Mouse (Mus musculus): ENCODE results near the gene Chchd1. TPM values are rescaled to one million over a fixed set of nuclear protein-coding genes. Genes with fewer than 3 reads are reported as not detected.
"Not testable (repeated sequence)": the region's sequence is repeated elsewhere in the genome, so short reads cannot be mapped to it uniquely, and the experiment has no call there.

The Chchd1 gene
- total and polyA plus RNA-seq, 3 experiments, result 5.9 to 93.6 (median 66.6) TPM

- no peak for DNase-seq
Observed at GRCm38 (mm10) chr14:20686576-20686975, 16.2 kb upstream of the Chchd1 start.

DNA sequence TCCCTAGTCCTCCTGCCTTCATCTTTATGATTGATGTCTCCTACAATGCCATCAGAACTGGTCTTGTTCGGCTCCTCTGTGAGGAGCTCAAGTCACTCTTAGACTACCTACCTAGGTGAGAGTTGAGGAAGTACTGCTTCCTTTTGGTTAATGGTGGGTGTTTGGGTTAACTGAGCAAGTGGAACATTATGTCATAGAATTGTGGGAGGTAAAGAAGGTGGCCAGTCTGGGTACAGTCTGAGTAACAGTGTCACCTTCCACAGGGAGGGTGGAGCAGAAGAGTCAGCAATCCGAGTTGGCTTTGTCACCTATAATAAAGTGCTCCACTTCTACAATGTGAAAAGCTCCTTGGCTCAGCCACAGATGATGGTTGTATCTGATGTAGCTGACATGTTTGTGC lies 13.8 kb upstream of the Chchd1 start:
- DNase-seq, result no peak

DNA sequence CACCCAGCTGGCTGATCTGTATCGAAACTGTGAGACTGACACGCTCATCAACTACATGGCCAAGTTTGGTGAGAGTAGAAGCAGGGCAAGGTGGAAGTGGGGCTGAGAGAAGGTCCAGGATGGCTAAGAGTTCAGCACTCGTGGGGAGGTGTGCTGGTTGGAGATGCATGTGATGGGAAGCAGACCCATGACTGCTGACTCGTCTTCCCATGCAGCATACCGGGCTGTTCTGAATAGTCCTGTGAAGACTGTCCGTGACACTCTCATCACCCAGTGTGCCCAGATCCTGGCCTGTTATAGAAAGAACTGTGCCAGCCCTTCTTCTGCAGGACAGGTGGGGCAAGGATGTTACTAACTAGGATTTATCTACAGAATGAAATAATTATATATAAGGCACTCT lies 11.0 kb upstream of the Chchd1 start:
- no peak for DNase-seq

- no peak for DNase-seq
Observed at GRCm38 (mm10) chr14:20693589-20694101, 9.2 kb upstream of the Chchd1 start.

DNA sequence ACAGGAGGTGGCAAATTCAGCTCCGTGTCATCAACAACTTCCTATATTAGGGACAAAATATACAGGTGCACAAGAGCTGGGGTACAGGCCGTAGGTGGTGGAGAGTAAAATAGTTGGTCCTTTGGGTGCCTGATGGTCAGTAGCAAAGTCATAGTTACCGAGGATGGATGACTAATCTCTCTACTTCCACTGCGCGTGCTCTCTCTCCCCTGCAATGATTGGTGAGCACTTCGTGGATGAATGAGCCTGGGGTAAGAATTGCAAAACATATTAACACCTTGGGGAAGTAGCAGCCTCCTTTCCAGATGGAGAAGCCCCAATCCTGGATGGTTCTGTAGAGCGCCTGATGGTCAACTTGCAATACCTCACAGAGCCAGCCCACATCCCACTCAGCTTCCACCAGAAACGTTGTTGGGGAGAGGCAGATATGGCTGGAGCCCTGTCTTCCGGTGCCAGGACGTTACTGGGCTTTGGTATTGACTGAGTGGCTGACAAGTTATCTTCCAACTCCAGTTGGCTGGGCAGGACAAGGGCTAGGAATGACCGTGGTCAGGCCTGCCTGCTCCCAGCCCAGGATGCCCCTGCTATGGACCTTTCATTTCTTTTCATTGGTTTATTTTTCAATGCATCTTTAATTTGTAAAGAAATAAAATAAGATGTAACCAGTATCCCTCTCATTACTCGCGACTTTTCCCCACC lies 8.5 kb upstream of the Chchd1 start:
- no peak for DNase-seq

DNA sequence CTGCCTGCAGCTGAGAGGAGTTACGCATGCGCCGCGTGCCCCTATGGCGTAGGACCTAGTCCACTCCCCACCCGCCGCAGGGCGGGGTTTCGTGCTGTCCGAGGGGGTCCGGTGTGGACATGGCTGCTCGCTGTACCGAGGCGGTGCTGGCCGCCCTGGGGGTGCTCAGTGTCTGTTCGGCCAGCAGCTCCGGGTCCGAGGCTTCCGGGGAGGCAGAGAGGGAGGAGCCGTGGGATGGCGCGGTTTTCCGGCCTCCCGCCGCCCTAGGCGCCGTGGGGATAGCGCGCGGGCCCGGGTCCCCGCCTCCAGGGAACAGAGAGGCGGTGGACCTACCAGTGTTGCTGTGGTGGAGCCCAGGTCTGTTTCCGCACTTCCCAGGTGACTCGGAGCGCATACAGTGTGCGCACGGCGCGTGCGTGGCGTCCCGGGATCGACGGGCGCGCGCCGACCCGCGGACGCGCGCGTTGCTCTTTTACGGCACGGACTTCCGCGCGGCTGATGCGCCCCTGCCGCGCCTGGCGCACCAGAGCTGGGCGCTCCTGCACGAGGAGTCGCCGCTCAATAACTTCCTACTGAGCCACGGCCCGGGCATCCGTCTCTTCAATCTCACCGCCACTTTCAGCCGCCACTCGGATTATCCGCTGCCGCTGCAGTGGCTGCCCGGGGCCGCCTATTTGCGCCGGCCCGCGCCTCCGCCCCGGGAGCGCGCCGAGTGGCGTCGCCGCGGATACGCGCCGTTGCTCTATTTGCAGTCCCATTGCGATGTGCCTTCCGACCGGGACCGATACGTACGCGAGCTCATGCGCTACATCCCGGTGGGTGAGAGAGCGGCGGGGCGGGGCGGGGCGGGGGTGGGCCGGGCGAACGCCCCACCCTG lies 7.7 kb upstream of the Chchd1 start, which contains the start of gene Fut11:
Gene Fut11 (plus strand): TSS at position 85 of the 877 bp plus-strand sequence.
- peak; percentile 93 for DNase-seq

DNA sequence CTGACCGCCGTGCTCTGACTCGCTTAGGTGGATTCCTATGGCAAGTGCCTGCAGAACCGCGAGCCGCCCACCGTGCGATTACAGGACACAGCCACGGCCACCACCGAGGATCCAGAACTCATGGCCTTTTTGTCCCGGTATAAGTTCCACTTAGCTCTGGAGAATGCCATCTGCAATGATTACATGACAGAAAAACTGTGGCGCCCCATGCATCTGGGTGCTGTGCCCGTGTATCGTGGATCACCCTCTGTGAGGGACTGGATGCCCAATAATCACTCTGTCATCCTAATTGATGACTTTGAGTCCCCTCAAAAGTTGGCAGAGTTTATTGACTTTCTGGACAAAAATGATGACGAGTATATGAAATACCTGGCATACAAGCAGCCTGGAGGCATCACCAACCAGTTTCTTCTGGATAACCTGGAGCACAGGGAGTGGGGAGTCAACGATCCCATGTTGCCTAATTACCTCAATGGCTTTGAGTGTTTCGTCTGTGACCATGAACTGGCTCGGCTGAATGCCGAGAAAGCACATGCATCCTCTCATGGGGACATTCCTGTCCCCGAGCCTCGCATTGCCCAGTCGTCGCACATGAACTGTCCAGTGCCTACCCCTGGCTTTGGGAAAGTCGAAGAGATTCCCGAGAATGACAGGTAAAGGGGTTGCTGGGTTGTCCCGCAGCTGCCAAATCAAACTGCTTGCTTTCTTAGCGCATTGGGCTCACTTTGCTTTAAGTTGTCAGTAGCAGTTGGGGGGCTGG lies 6.9 kb upstream of the Chchd1 start:
- DNase-seq, result peak; percentile 43

GRCm38 (mm10) chr14:20696986-20697385 lies 5.8 kb upstream of the Chchd1 start:
- peak; percentile 48 for DNase-seq

DNA sequence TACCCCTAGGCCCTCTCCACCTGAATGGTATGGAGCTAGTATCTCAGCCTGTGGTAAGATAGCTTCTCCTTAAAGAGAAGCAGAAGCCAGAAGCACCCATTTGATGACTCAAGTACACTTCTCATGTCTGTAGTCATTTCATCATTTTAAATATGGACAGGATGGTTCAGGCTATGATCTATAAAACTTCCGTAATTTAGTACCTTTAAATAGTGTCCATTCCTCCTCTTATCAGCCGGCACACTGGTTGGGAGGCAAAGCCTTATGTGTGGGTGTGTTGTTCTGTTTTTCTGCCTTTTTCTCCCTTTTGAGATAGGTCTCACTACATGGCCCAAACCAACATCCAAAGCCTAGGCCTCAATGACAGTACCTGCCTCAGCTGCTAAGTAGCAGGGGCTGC lies 4.3 kb upstream of the Chchd1 start:
- no peak for DNase-seq

DNA sequence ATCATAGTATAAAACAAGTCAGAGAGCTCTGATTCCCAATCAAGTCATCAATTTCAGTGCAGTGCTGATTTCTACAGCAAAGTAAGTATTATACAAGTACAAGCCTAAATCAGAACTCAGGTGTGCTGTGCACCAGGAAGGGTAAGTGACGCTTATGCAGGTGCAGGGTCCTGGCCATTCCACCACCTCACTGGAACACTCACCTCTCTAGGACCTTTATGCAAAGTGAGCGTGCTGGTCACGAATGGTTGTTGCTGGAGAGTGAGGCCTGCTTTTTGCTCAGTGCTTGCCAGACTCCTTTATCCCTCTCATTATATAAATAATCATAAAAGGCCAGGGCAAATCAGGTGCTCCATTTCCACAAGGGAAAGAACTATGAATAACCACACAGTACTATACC lies 2.4 kb upstream of the Chchd1 start:
- DNase-seq, result no peak

DNA sequence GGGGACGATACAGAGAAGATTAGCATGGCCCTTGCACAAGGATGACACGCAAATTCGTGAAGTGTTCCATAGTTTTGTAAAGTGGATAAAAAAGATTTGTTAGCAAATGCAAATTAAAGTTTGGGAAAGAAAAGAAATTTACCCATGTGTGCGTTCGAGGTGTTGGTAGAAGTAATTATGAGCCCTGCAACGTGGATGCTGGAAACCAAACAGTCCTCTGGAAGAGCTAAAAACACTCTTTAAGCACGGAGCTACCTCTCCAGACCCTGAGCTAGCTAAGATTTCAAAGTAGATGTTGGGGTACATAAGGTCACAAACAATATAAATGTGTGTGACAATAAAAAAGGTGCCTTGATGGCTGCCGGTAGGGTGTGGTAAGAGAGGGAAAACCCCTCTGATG lies 1.3 kb upstream of the Chchd1 start:
- DNase-seq, result no peak

- DNase-seq, result no peak
Observed at GRCm38 (mm10) chr14:20702096-20702740, 588 bp upstream of the Chchd1 start.

- not testable (repeated sequence) for DNase-seq
Observed at GRCm38 (mm10) chr14:20703461-20703860, 655 bp downstream of the Chchd1 start.

DNA sequence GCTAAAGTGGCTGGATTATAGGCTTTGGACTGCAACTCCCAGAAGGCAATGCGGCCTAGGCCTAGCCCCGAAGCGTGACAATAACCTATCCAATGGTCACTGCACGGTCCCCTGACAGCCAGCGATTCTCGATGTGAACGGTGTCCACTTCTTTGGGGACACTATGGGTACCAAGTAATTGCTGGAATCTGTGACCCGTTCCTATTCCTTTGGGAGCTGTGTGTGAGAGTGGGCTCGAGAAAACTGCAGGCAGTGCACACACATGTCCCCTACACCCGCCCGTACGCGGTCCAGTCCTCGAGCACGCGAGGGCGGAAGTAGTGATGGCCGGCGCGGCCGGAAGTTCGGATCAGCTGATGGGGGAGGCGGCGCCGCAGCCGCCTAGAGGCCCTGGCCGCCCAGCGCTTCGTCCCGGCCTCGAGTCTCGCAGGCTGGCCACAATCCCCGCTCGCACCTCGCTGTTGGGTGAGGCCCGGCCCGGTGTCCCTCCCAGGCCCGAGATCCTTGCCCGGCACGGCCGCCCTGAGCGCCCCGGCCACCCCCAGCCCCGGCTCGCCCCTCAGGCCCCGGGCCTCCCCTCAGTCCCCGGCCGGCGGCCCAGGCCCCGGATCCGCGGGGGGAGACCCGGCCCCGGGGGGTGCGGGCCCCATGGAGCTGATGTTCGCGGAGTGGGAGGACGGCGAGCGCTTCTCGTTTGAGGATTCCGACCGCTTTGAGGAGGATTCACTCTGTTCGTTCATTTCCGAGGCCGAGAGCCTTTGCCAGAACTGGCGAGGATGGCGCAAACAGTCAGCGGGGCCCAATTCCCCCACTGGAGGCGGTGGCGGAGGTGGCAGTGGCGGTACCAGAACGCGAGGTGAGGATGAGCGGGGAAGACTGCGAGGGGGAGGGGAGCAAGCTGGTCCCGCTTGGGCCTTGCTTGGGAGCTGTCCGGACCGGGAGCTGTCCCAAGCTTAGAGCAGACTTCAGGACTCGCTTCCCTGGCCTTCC lies 4.7 kb downstream of the Chchd1 start, which contains the start of gene Zswim8:
Gene Zswim8 (plus strand): TSS at position 352 of the 990 bp plus-strand sequence.
- peak; percentile 95 for DNase-seq

DNA sequence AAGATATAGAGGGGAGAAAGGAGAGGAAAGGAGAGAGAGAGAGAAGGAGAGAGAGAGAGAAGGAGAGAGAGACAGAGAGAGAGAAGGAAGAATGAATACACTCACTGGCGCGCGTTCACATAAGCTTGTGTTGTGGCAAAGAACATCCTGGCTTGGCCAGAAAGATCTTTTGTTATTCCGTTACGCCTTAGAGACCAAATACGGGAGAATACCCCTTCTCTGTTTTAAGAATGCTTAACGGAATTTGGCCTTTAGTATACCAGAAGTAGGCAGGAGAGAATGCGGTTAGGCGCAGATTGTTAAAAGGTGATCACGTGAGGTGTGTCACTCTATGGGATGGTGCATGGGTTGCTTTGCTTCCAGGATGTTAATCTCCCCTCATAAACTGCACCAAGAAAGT lies 5.4 kb downstream of the Chchd1 start:
- DNase-seq, result no peak

GRCm38 (mm10) chr14:20713832-20714231 lies 11.0 kb downstream of the Chchd1 start:
- no peak for DNase-seq

DNA sequence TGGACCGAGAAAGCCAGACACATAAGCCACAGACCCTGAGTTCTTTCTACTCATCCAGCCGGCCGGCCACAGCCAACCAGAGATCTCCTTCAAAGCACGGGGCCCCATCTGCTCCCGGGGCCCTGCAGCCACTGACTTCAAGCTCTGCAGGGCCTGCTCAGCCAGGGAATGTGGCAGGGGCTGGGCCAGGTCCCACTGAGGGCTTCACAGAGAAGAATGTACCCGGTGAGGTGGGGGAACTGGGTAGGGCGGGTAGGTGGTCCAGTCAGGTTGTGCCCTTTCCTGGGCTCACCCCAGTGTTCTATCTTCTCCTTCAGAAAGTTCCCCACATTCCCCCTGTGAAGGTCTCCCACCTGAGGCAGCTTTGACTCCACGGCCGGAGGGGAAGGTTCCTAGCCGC lies 15.6 kb downstream of the Chchd1 start:
- no peak for DNase-seq

- no peak for DNase-seq
Observed at GRCm38 (mm10) chr14:20719767-20720166, 17.0 kb downstream of the Chchd1 start.

GRCm38 (mm10) chr14:20721371-20721770 lies 18.6 kb downstream of the Chchd1 start:
- DNase-seq, result no peak

- DNase-seq, result no peak
Observed at GRCm38 (mm10) chr14:20723006-20723405, 20.2 kb downstream of the Chchd1 start.
